Mouse (Mus musculus) intestine, embryonic 14.5 days (tissue): ENCODE measurements around the gene Ppp6r1. TPM values are rescaled to one million over a fixed set of nuclear protein-coding genes. Genes with fewer than 3 reads are reported as not detected.
A peak's percentile ranks its signal among the peaks of the same experiment; 100 is the strongest.

Experiments
- ATAC-seq: fragments of 200-750 bp; cut with Nextera tagmentation; replicated peaks from 2 replicates; pipeline ENCODE4 v1.8.0; 2017; ENCODE audit warnings: low read depth, moderate number of reproducible peaks, moderate TSS enrichment, moderate library complexity; ENCODE audit not compliant: low FRiP score, low TSS enrichment
- DNase-seq: peaks from one replicate; pipeline ENCODE4 v3.0.0-alpha.2; 2018; ENCODE audit warnings: low spot score
- H3K27ac ChIP-seq: fragments of 300-500 bp; sonication (generic); 2 replicates; pipeline ENCODE4 v1.5.1; 2014; ENCODE audit warnings: low read depth, mild to moderate bottlenecking, control low read depth
- H3K27me3 ChIP-seq: fragments of 300-500 bp; sonication (generic); replicated peaks from 2 replicates; pipeline ENCODE4 v1.6.1; 2014; ENCODE audit warnings: low read length, control low read depth; ENCODE audit not compliant: control insufficient read depth, insufficient read depth
- H3K36me3 ChIP-seq: fragments of 300-500 bp; sonication (generic); 2 replicates; pipeline ENCODE4 v1.6.1; 2014; ENCODE audit warnings: low read length, control low read depth; ENCODE audit not compliant: control insufficient read depth, insufficient read depth
- H3K4me1 ChIP-seq: fragments of 300-500 bp; sonication (generic); replicated peaks from 2 replicates; pipeline ENCODE4 v1.6.1; 2014; ENCODE audit warnings: low read length, control low read depth, mixed read lengths; ENCODE audit not compliant: control insufficient read depth, insufficient read depth
- H3K4me2 ChIP-seq: fragments of 300-500 bp; sonication (generic); 2 replicates; pipeline ENCODE4 v1.6.1; 2014; ENCODE audit warnings: low read length
- H3K4me3 ChIP-seq: fragments of 300-500 bp; sonication (generic); 2 replicates; pipeline ENCODE4 v1.5.1; 2014; ENCODE audit warnings: low read depth, low read length, control low read depth, mixed read lengths
- H3K9ac ChIP-seq: fragments of 300-500 bp; sonication (generic); 2 replicates; pipeline ENCODE4 v1.6.1; 2014; ENCODE audit warnings: mild to moderate bottlenecking, low read length
- H3K9me3 ChIP-seq: fragments of 300-500 bp; sonication (generic); 2 replicates; pipeline ENCODE4 v1.6.1; 2016; ENCODE audit warnings: low read length, control low read depth; ENCODE audit not compliant: control insufficient read depth
- WGBS: fragments of 180-500 bp; shearing (Covaris S2); extraction: QIAGEN DNeasy Blood & Tissue Kit; methylation state at CpG from one replicate; pipeline ENCODE4 v1.1.7; 2014; 5-methylcytosine and 5-hydroxymethylcytosine counted together
- polyA plus RNA-seq: library from polyadenylated mRNA; unstranded; fragments of >200 nt; fragmentation: Nextera tagmentation; extraction: Ambion mirVana; gene quantifications from 2 replicates; pipeline ENCODE4 v1.2.1, GENCODE M21; 2014

Ppp6r1 gene
- polyA plus RNA-seq, 1 experiment from 2014 or later, result 8.5 TPM

GRCm38 (mm10) chr7:4684203-4684602 lies 25.4 kb upstream of the Ppp6r1 start:
- no peak for DNase-seq
- peak overlapping the region; percentile 36; the same call in 1 of the 2 replicates for H3K27ac ChIP-seq
- peak overlapping the region; percentile 82 for H3K4me3 ChIP-seq
- peaks cover 24% of the 10 kb centered on the region for H3K36me3 ChIP-seq
- peaks cover 7% of the 10 kb centered on the region; the same call in 1 of the 2 replicates for H3K4me1 ChIP-seq
- no peaks in the 10 kb centered on the region for H3K27me3 ChIP-seq
- peak overlapping the region; percentile 41 for H3K9ac ChIP-seq
- H3K9me3 ChIP-seq, result no peaks in the 10 kb centered on the region
- ATAC-seq, result no peak
- H3K4me2 ChIP-seq, result peak overlapping the region; percentile 96
- 3% methylated on average over 13 of the region's 13 CpGs for WGBS

GRCm38 (mm10) chr7:4683307-4683706 lies 24.5 kb upstream of the Ppp6r1 start:
- 83% methylated on average over 5 of the region's 5 CpGs for WGBS
- peaks cover 24% of the 10 kb centered on the region for H3K36me3 ChIP-seq
- no peaks in the 10 kb centered on the region for H3K27me3 ChIP-seq
- no peak for DNase-seq
- no peak overlapping the region for H3K4me2 ChIP-seq
- no peaks in the 10 kb centered on the region for H3K9me3 ChIP-seq
- H3K4me1 ChIP-seq, result peaks cover 7% of the 10 kb centered on the region; the same call in 1 of the 2 replicates
- ATAC-seq, result no peak
- no peak overlapping the region for H3K9ac ChIP-seq
- H3K4me3 ChIP-seq, result no peak overlapping the region
- H3K27ac ChIP-seq, result no peak overlapping the region

DNA sequence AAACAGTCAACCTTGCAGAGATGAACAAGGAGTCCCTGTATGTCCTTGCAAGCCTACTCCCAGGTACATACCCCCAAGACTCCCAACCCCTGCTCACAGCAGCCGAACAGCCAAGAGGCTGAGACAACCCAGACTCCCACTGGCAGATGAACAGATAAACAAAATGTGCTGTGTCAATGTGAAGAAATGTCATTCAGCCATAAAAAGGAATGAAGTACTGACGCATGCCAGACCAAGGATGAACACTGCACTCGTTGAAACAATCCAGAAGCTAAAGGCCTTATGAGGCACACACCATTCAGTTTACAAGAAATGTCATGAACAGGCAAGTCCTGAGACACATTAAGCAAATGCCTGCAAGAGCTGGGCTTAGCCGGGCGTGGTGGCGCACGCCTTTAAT lies 16.4 kb upstream of the Ppp6r1 start:
- H3K4me1 ChIP-seq, result peaks cover 16% of the 10 kb centered on the region; the same call in 1 of the 2 replicates
- H3K36me3 ChIP-seq, result peaks cover 42% of the 10 kb centered on the region
- H3K9ac ChIP-seq, result no peak overlapping the region
- peak; percentile 80 for ATAC-seq
- peak; percentile 70 for DNase-seq
- H3K27ac ChIP-seq, result peak overlapping the region; percentile 34; the same call in 1 of the 2 replicates
- WGBS, result 30% methylated on average over 7 of the region's 7 CpGs
- H3K27me3 ChIP-seq, result no peaks in the 10 kb centered on the region
- no peak overlapping the region for H3K4me3 ChIP-seq
- no peaks in the 10 kb centered on the region for H3K9me3 ChIP-seq
- no peak overlapping the region for H3K4me2 ChIP-seq

- H3K27me3 ChIP-seq, result no peaks in the 10 kb centered on the region
- peak overlapping the region; percentile 34; the same call in 1 of the 2 replicates for H3K27ac ChIP-seq
- 59% methylated on average over 12 of the region's 12 CpGs for WGBS
- H3K4me2 ChIP-seq, result no peak overlapping the region
- peaks cover 39% of the 10 kb centered on the region for H3K36me3 ChIP-seq
- H3K9me3 ChIP-seq, result no peaks in the 10 kb centered on the region
- H3K4me3 ChIP-seq, result no peak overlapping the region
- ATAC-seq, result no peak
- no peak overlapping the region for H3K9ac ChIP-seq
- peaks cover 16% of the 10 kb centered on the region; the same call in 1 of the 2 replicates for H3K4me1 ChIP-seq
- DNase-seq, result no peak
These were observed 15.4 kb upstream of the Ppp6r1 start for GRCm38 (mm10) chr7:4674114-4674731.

GRCm38 (mm10) chr7:4671956-4672355 lies 13.1 kb upstream of the Ppp6r1 start:
- H3K4me1 ChIP-seq, result peaks cover 16% of the 10 kb centered on the region; the same call in 1 of the 2 replicates
- H3K27me3 ChIP-seq, result no peaks in the 10 kb centered on the region
- peak overlapping the region; percentile 22; the same call in 1 of the 2 replicates for H3K27ac ChIP-seq
- no peaks in the 10 kb centered on the region for H3K9me3 ChIP-seq
- peaks cover 49% of the 10 kb centered on the region for H3K36me3 ChIP-seq
- H3K4me2 ChIP-seq, result no peak overlapping the region
- no peak overlapping the region for H3K9ac ChIP-seq
- H3K4me3 ChIP-seq, result no peak overlapping the region
- peak; percentile 40; the same call in 1 of the 2 replicates for ATAC-seq
- DNase-seq, result no peak
- 37% methylated on average over 4 of the region's 4 CpGs for WGBS

DNA sequence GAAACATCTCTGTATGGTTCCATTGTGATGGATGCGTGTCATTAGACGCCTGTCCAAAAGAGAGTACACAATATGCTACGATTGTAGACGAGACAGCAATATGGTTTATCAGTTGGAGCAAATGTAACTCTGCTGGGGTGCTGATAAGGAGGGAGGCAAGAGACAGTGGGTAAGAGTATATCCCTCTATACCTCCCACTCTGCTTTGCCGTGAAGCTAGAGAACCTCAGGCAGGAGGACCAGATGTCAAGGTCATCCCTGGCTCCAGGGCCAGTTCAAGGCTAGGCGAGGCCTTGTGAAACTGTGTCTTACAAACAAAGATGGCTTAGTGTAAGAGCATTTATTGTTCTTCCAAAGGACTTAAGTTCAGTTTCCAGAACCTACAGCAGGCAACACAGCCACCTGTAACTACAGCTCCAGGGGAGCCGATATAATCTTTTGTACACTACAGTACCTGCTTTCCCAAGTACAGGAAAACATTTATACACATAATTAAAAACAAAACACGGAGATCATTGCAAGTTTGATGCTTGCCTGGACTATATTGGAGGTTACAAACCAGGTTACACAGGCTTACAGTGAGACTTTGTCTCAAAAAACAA lies 11.9 kb upstream of the Ppp6r1 start:
- Histone ChIP-seq H3K4me3 (no peak overlapping the region), H3K36me3 (peaks cover 55% of the 10 kb centered on the region), H3K9ac (no peak overlapping the region), H3K9me3 (no peaks in the 10 kb centered on the region), H3K4me2 (no peak overlapping the region), H3K4me1 (peaks cover 16% of the 10 kb centered on the region; the same call in 1 of the 2 replicates), H3K27me3 (no peaks in the 10 kb centered on the region), H3K27ac (no peak overlapping the region)
- ATAC-seq (no peak), DNase-seq (no peak)
- WGBS, result 89% methylated on average over 8 of the region's 8 CpGs

GRCm38 (mm10) chr7:4669156-4669555 lies 10.3 kb upstream of the Ppp6r1 start:
- DNase-seq, result no peak
- Histone ChIP-seq H3K36me3 (peaks cover 53% of the 10 kb centered on the region), H3K9ac (no peak overlapping the region), H3K4me3 (no peak overlapping the region), H3K9me3 (no peaks in the 10 kb centered on the region), H3K4me1 (peaks cover 13% of the 10 kb centered on the region; the same call in 1 of the 2 replicates), H3K4me2 (no peak overlapping the region), H3K27me3 (no peaks in the 10 kb centered on the region), H3K27ac (no peak overlapping the region)
- whole genome bisulfite sequencing, result 94% methylated on average over 9 of the region's 9 CpGs
- ATAC-seq, result no peak

- no peaks in the 10 kb centered on the region for H3K9me3 ChIP-seq
- no peak overlapping the region for H3K4me3 ChIP-seq
- H3K27me3 ChIP-seq, result no peaks in the 10 kb centered on the region
- no peak overlapping the region for H3K4me2 ChIP-seq
- H3K36me3 ChIP-seq, result peaks cover 55% of the 10 kb centered on the region
- 0 out of 2 replicates have a peak, but pooled peaks cover 8% of the 10 kb centered on the region for H3K4me1 ChIP-seq
- H3K27ac ChIP-seq, result no peak overlapping the region
- 93% methylated on average over 8 of the region's 8 CpGs for WGBS
- H3K9ac ChIP-seq, result no peak overlapping the region
- no peak for ATAC-seq
- no peak for DNase-seq
These were observed 9.7 kb upstream of the Ppp6r1 start for GRCm38 (mm10) chr7:4668506-4668905.
